Mouse (Mus musculus) C2C12 (cell line): ENCODE measurements around the gene Chst15.

Experiments used
- CTCF ChIP-seq: IDR thresholded peaks from one replicate; pipeline ENCODE4 v1.5.1; 2011; ENCODE audit not compliant: control insufficient read depth, insufficient read depth, insufficient read length
- FOSL1 ChIP-seq: IDR thresholded peaks from one replicate; pipeline ENCODE4 v1.8.0; 2011; ENCODE audit warnings: mild to moderate bottlenecking, low read length; ENCODE audit not compliant: poor library complexity, insufficient read depth, severe bottlenecking
- MAX ChIP-seq: IDR thresholded peaks from one replicate; pipeline ENCODE4 v1.6.1; 2011; ENCODE audit warnings: mild to moderate bottlenecking, control low read depth
- MYOG ChIP-seq: IDR thresholded peaks from one replicate; pipeline ENCODE4 v1.6.1; 2011; ENCODE audit not compliant: control insufficient read depth, insufficient read length; ENCODE audit errors: extremely low read depth

GRCm38 (mm10) chr7:132335367-132335766 lies 18.3 kb upstream of the Chst15 start:
- no peak for TF ChIP-seq MYOG
- TF ChIP-seq CTCF = no peak
- no peak for TF ChIP-seq MAX
- no peak for TF ChIP-seq FOSL1
